Mouse (Mus musculus) hindbrain, postnatal 0 days (tissue): ENCODE measurements around the gene Rilp. TPM values are rescaled to one million over a fixed set of nuclear protein-coding genes. Genes with fewer than 3 reads are reported as not detected.

ENCODE experiments used
- ATAC-seq: fragments of 200-750 bp; cut with Nextera tagmentation; 2 replicates; pipeline ENCODE4 v1.8.0; 2017; ENCODE audit warnings: mild to moderate bottlenecking, moderate TSS enrichment, moderate library complexity
- DNase-seq: peaks from one replicate; pipeline ENCODE4 v3.0.0-alpha.2; 2015; ENCODE audit warnings: low spot score
- H3K27ac ChIP-seq: fragments of 300-500 bp; sonication (generic); 2 replicates; pipeline ENCODE4 v1.5.1; 2014; ENCODE audit warnings: mild to moderate bottlenecking
- H3K27me3 ChIP-seq: fragments of 300-500 bp; sonication (generic); 2 replicates; pipeline ENCODE4 v1.6.1; 2014; ENCODE audit warnings: low read length, mixed read lengths; ENCODE audit not compliant: insufficient read depth
- H3K36me3 ChIP-seq: fragments of 300-500 bp; sonication (generic); 2 replicates; pipeline ENCODE4 v1.6.1; 2014; ENCODE audit warnings: low read length, mixed read lengths; ENCODE audit not compliant: insufficient read depth
- H3K4me1 ChIP-seq: fragments of 300-500 bp; sonication (generic); 2 replicates; pipeline ENCODE4 v1.6.1; 2014; ENCODE audit warnings: antibody characterized with exemption, low read length, mixed read lengths; ENCODE audit not compliant: insufficient read depth
- H3K4me2 ChIP-seq: fragments of 300-500 bp; sonication (generic); 2 replicates; pipeline ENCODE4 v1.6.1; 2014; ENCODE audit warnings: low read depth, mild to moderate bottlenecking, low read length, moderate library complexity, mixed read lengths
- H3K4me3 ChIP-seq: fragments of 300-500 bp; sonication (generic); 2 replicates; pipeline ENCODE4 v1.5.1; 2014; ENCODE audit warnings: low read length
- H3K9ac ChIP-seq: fragments of 300-500 bp; sonication (generic); replicated peaks from 2 replicates; pipeline ENCODE4 v1.6.1; 2014; ENCODE audit warnings: mild to moderate bottlenecking, low read length, moderate library complexity, mixed read lengths
- H3K9me3 ChIP-seq: fragments of 300-500 bp; sonication (generic); 2 replicates; pipeline ENCODE4 v1.6.1; 2016; ENCODE audit warnings: low read length, mixed read lengths
- CTCF ChIP-seq: IDR thresholded peaks from 2 replicates; pipeline ENCODE4 v1.5.1; 2016; ENCODE audit warnings: antibody characterized with exemption, control low read depth, low read depth
- WGBS: fragments of 180-500 bp; shearing (Covaris S2); extraction: QIAGEN DNeasy Blood & Tissue Kit; methylation state at CpG from one replicate; pipeline ENCODE4 v1.1.7; 2014; 5-methylcytosine and 5-hydroxymethylcytosine counted together
- polyA plus RNA-seq: library from polyadenylated mRNA; unstranded; fragments of >200 nt; fragmentation: Nextera tagmentation; extraction: Ambion mirVana; gene quantifications from 2 replicates; pipeline ENCODE4 v1.2.1, GENCODE M21; 2015
- total RNA-seq: library from RNA; depleted of rRNA; stranded (reverse); fragments of >200 nt; gene quantifications from 2 replicates; pipeline ENCODE4 v1.2.3, GENCODE M21; 2014

Rilp gene
- total and polyA plus RNA-seq, 2 experiments from 2014 or later, result 3.9 to 7.6 TPM

- ATAC-seq (no peak), DNase-seq (no peak)
- 58% methylated on average over 19 of the region's 19 CpGs for WGBS
- no peak overlapping the region for H3K4me3 ChIP-seq
- H3K27me3 ChIP-seq, result no peaks in the 10 kb centered on the region
- H3K4me1 ChIP-seq, result no peaks in the 10 kb centered on the region
- peak overlapping the region; percentile 58 for H3K27ac ChIP-seq
- no peak overlapping the region for H3K4me2 ChIP-seq
- peaks cover 12% of the 10 kb centered on the region; the same call in 1 of the 2 replicates for H3K36me3 ChIP-seq
- no peak for TF ChIP-seq CTCF
- no peaks in the 10 kb centered on the region for H3K9me3 ChIP-seq
- no peak overlapping the region for H3K9ac ChIP-seq
Measured at GRCm38 (mm10) chr11:75540710-75541581, 31.1 kb downstream of the Rilp start.

GRCm38 (mm10) chr11:75544713-75545112 lies 34.8 kb downstream of the Rilp start:
- no peak overlapping the region for H3K4me2 ChIP-seq
- no peak overlapping the region for H3K9ac ChIP-seq
- H3K4me1 ChIP-seq, result no peaks in the 10 kb centered on the region
- no peaks in the 10 kb centered on the region for H3K27me3 ChIP-seq
- H3K27ac ChIP-seq, result no peak overlapping the region
- DNase-seq, result no peak
- peaks cover 19% of the 10 kb centered on the region; the same call in 1 of the 2 replicates for H3K36me3 ChIP-seq
- H3K4me3 ChIP-seq, result no peak overlapping the region
- no peaks in the 10 kb centered on the region for H3K9me3 ChIP-seq
- TF ChIP-seq CTCF, result no peak
- ATAC-seq, result no peak
- 71% methylated on average over 9 of the region's 9 CpGs for WGBS

DNA sequence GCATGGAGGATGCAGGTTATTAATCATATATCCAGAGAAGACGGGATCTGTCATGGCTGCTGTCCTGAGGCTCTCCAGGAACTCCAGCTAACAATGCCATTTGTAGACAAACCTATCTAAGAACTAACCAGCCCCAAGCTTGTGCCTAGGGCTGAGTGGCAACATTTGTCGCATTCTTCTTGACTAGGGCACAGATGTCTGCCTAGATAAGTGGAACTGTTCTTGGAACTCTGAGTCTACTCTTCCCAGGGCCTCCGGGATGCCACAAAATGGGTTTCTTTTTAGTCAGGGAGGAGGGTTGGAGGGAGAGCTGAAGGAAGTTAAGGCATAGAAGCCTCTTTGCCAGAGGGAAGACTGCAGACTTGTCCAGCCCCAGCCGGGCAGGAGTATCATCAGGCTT lies 36.2 kb downstream of the Rilp start:
- Histone ChIP-seq H3K4me1 (no peaks in the 10 kb centered on the region; the same call in 1 of the 2 replicates), H3K27ac (no peak overlapping the region), H3K27me3 (no peaks in the 10 kb centered on the region), H3K4me3 (no peak overlapping the region), H3K4me2 (no peak overlapping the region), H3K9ac (no peak overlapping the region), H3K36me3 (peaks cover 19% of the 10 kb centered on the region; the same call in 1 of the 2 replicates), H3K9me3 (no peaks in the 10 kb centered on the region)
- ATAC-seq (no peak), DNase-seq (no peak)
- 80% methylated on average over 4 of the region's 4 CpGs for WGBS
- TF ChIP-seq CTCF, result no peak

DNA sequence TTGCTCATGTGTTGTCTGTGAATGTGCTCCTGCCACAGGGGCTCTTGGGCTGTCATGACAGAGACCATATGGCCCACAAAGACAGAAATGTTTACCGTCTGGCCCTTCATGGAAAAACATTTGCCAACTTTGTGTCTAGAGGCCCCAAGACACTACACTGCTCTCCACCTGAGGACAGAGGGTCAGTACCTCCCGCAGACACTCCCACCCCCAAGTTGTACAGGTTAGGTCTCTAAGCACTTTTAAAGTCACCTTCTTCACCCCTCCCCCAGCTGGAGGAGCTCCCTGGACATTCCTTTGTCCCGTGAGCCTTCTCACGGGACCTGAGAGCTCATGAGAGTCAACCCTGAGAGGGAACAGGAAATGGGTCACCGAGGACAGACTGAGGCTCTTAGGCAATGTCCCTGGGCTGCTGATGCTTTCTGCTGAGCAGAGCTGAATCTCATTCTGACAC lies 39.8 kb downstream of the Rilp start:
- H3K4me1 ChIP-seq, result no peaks in the 10 kb centered on the region; the same call in none of the 2 replicates
- TF ChIP-seq CTCF, result no peak
- no peak overlapping the region for H3K4me3 ChIP-seq
- H3K9me3 ChIP-seq, result no peaks in the 10 kb centered on the region
- H3K27me3 ChIP-seq, result no peaks in the 10 kb centered on the region
- H3K9ac ChIP-seq, result no peak overlapping the region
- H3K27ac ChIP-seq, result no peak overlapping the region
- no peak for DNase-seq
- no peak overlapping the region for H3K4me2 ChIP-seq
- ATAC-seq, result no peak
- peaks cover 13% of the 10 kb centered on the region; the same call in 1 of the 2 replicates for H3K36me3 ChIP-seq
- WGBS, result 38% methylated on average over 5 of the region's 5 CpGs

DNA sequence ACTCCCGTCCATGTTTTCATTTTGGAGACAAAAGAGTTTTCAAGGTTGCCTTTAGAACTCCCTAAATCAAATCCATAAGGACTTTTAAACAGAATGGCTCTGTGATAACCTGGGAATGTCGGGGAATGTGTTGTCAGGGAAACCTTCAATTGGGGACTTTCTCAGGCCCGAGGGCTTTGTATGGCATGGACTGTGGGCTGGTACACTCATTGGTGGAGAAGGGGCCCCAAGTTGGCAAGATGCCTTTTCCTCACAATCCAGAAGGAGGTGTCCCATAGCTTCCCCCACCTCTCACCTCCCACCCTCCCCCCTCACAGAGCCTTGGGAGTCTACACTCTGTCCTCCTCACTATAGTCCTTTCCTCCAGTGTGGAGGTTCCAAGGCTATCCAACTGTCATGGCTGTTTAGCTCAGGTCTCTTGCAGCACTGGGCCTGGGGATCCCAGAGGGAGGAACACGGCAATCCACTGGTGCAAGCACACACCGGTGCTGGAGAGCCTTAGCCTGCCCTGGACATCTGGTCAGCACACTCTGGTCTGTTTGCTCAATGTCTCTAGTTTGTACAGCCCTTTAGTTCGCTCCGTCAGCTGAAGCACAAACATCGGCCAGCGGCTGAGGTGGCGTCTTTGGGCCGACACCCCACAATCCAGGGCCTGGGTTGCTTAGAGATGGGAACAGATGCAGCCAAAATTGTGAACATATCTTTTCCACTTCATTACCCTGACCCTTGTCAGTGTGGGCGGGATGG lies 40.5 kb downstream of the Rilp start:
- WGBS, result 37% methylated on average over 12 of the region's 12 CpGs
- H3K9me3 ChIP-seq, result no peaks in the 10 kb centered on the region
- H3K27ac ChIP-seq, result peak overlapping the region; percentile 41; the same call in 1 of the 2 replicates

GRCm38 (mm10) chr11:75551321-75551720 lies 41.4 kb downstream of the Rilp start:
- no peaks in the 10 kb centered on the region for H3K9me3 ChIP-seq
- no peak overlapping the region for H3K4me3 ChIP-seq
- 77% methylated on average over 5 of the region's 5 CpGs for WGBS
- 0 out of 2 replicates have a peak overlapping the region, but pooled peaks have one; percentile 26 for H3K27ac ChIP-seq
- H3K4me2 ChIP-seq, result no peak overlapping the region
- no peaks in the 10 kb centered on the region; the same call in none of the 2 replicates for H3K4me1 ChIP-seq
- no peak for TF ChIP-seq CTCF
- H3K27me3 ChIP-seq, result no peaks in the 10 kb centered on the region
- H3K9ac ChIP-seq, result 0 out of 2 replicates have a peak overlapping the region, but pooled peaks have one; percentile 28
- no peak for ATAC-seq
- peaks cover 3% of the 10 kb centered on the region; the same call in 1 of the 2 replicates for H3K36me3 ChIP-seq
- DNase-seq, result no peak

More for the DNA sequence above, 40.5 kb downstream of the Rilp start:
- Histone ChIP-seq H3K4me3 (no peak overlapping the region), H3K9ac (0 out of 2 replicates have a peak overlapping the region, but pooled peaks have one; percentile 9), H3K36me3 (peaks cover 8% of the 10 kb centered on the region; the same call in 1 of the 2 replicates), H3K4me1 (no peaks in the 10 kb centered on the region; the same call in none of the 2 replicates), H3K27me3 (no peaks in the 10 kb centered on the region), H3K4me2 (no peak overlapping the region)
- peak; percentile 36 for DNase-seq
- TF ChIP-seq CTCF, result no peak
- peak; percentile 69 for ATAC-seq
